Mouse (Mus musculus): Measurements from ENCODE around the gene Pabpc4. TPM values are rescaled to one million over a fixed set of nuclear protein-coding genes. Genes with fewer than 3 reads are reported as not detected.
A peak's percentile ranks its signal among the peaks of the same experiment; 100 is the strongest.

Gene Pabpc4
- polyA plus RNA-seq, 1 experiment: 151 TPM

DNA sequence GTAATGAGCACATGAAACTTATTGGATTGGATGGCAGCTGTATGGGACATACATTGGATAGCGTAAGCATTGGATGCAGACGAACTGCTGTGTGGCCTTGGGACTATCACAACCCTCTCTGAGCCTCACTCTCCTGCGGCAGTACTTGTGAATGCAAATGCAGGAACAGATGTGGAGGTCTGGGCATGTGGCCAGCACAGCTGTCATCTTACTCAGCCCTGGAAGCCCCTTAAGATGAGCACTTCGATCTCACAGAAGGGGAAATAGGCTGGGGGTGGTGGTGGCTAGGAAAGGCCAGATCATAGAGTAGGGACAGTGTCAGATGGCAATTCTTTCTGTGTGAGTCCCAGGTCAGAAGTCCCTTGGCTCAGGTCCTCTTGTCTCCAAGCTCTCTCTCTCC is 75.5 kb downstream of the Pabpc4 start:
- TF ChIP-seq CTCF (IDR thresholded peaks at IDR 0.05; ENCODE audit: borderline replicate concordance, insufficient read depth, low read length) (no peak), POLR2A (IDR thresholded peaks at IDR 0.05; ENCODE audit: low read depth, low read length) (no peak)

DNA sequence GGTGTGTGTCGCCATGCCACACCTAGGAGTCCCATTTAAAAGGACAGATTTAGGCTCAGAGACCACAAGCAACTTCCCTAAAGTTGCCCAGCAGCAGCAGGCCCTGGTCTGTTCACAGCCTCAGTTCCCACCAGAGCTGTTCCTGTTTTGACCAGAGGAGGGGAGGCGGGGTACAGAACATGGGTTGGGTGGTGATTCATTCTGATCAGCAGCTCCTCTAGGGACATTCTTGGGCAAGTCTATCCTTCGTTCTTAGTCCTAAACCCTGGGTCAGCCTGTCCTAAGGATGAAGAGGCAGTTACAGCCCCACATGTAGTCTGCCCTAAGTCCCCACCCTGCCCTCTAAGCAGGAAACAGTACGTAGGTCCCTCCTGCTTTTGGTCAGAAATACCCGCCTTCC is 78.1 kb downstream of the Pabpc4 start:
- peaks cover 7% of the 10 kb centered on the region; the same call in 1 of the 2 replicates for H3K4me1 ChIP-seq (ENCODE audit: control insufficient read depth, insufficient read depth, low read length)

More for the DNA sequence above, 75.5 kb downstream of the Pabpc4 start:
- no peak overlapping the region for H3K4me3 ChIP-seq (ENCODE audit: insufficient read depth, low read length)
- no peak overlapping the region for H3K27ac ChIP-seq (ENCODE audit: insufficient read depth, low read length)
- H3K4me1 ChIP-seq (ENCODE audit: control insufficient read depth, insufficient read depth, low read length): peaks cover 7% of the 10 kb centered on the region; the same call in 1 of the 2 replicates

DNA sequence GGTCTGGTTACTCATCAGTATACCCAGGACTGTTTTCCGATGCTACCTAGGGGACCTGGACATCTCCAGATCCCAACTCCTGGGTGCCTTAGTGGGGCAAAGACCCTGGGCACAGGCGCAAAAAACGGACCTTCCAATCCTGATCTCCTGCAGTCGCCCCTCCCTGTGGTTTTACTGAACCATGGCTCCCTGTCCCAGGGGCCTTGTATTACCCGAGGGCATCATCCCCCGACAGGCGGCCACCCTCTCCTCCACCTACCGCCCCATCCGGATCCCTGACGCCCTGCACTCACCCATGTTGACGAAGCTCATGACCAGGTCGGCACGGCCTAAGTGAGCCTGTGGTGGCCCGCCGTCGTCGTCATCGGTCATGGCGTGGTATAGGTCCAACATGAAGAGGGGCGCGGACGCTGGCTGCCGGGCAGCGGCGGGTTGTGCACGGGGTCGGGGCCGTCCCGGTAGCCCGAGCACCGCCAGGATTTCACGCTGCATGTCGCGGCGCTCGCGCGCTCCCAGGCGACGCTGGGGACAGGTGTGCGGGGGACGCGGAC is 80.0 kb downstream of the Pabpc4 start:
- Histone ChIP-seq H3K27ac (ENCODE audit: insufficient read depth, low read length) (no peak overlapping the region), H3K4me3 (ENCODE audit: insufficient read depth, low read length) (peak overlapping the region; percentile 47), H3K4me1 (ENCODE audit: control insufficient read depth, insufficient read depth, low read length) (peaks cover 5% of the 10 kb centered on the region; the same call in 1 of the 2 replicates)
- TF ChIP-seq POLR2A (IDR thresholded peaks at IDR 0.05; ENCODE audit: low read depth, low read length) (no peak), CTCF (IDR thresholded peaks at IDR 0.05; ENCODE audit: borderline replicate concordance, insufficient read depth, low read length) (no peak)

More for the DNA sequence above, 78.1 kb downstream of the Pabpc4 start:
- H3K4me3 ChIP-seq (ENCODE audit: insufficient read depth, low read length): no peak overlapping the region
- no peak for TF ChIP-seq CTCF (IDR thresholded peaks at IDR 0.05; ENCODE audit: borderline replicate concordance, insufficient read depth, low read length)
- no peak for TF ChIP-seq POLR2A (IDR thresholded peaks at IDR 0.05; ENCODE audit: low read depth, low read length)
- no peak overlapping the region for H3K27ac ChIP-seq (ENCODE audit: insufficient read depth, low read length)

DNA sequence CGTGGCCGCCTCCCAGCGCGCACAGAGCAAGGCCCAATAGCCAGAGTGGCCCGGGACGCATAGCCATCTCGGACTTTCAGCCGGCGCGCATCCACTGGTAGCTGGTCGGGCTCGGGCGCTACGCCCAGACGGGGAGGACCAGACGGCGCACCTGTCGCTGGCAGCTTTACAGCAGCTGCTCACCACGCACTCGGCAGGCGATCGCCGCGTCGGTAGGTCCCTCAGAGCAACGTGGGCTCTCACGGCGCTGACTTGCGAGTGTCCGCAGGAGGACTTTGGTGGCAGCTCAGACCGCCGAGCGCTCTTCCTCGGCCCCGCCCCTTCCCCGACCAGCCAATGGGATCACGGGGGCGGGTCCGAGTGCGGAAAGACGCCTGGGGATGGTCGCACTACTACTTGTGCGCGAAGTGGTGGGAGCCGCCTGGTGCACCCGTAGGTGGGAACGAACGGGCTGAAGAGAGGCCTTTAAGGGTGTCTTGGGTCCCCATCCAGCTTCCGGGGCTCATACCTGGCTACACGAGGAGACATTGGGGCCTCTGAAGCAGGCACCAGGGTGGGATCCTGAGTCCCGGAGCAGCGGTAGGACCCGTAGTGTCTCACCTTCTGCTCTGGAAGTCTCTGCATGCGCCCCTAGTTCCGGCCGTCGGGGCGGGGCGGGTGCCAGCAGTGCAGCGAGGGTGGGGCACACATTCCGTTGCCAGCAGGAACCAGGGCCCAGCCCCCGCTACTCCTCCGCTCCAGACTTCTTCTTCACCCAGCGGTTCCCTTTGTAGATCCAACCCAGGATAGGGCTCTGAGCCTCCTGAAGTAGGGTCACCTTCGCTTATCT is 80.7 kb downstream of the Pabpc4 start, which contains the start of gene Bmp8a:
Gene Bmp8a (minus strand): TSS at position 611 of the 829 bp plus-strand sequence.
- Histone ChIP-seq H3K27ac (ENCODE audit: insufficient read depth, low read length) (no peak within 1 kb of the TSS), H3K4me3 (ENCODE audit: insufficient read depth, low read length) (peak within 1 kb of the TSS; percentile 47), H3K4me1 (ENCODE audit: control insufficient read depth, insufficient read depth, low read length) (peaks cover 5% of the 10 kb centered on the region; the same call in 1 of the 2 replicates)
- no peak for TF ChIP-seq CTCF (IDR thresholded peaks at IDR 0.05; ENCODE audit: borderline replicate concordance, insufficient read depth, low read length)
- peak; percentile 38; the same call in 1 of the 2 replicates for TF ChIP-seq POLR2A (IDR thresholded peaks at IDR 0.05; ENCODE audit: low read depth, low read length)

DNA sequence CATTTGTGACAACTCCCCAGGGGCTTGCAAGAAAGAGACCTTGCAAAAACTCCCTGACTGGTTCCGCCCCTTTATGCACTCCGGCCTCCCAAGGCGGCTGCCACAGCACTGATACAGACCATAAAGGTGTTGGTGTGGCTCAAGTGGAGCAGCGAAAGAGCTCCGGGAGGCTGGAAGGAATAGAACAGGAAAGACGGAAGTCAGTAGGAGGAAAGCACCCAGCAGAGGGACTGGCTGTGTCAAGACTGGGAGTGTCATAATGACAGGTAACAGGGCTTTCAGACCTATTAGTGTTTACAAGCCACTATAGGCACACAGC is 81.3 kb downstream of the Pabpc4 start:
- peak overlapping the region; percentile 47 for H3K4me3 ChIP-seq (ENCODE audit: insufficient read depth, low read length)
- peaks cover 5% of the 10 kb centered on the region; the same call in 1 of the 2 replicates for H3K4me1 ChIP-seq (ENCODE audit: control insufficient read depth, insufficient read depth, low read length)
- TF ChIP-seq POLR2A (IDR thresholded peaks at IDR 0.05; ENCODE audit: low read depth, low read length): no peak
- no peak for TF ChIP-seq CTCF (IDR thresholded peaks at IDR 0.05; ENCODE audit: borderline replicate concordance, insufficient read depth, low read length)
- no peak overlapping the region for H3K27ac ChIP-seq (ENCODE audit: insufficient read depth, low read length)

Other genes with a start within 250 kb of the Pabpc4 start
- gene Trit1, start 245.8 kb upstream of the Pabpc4 start, polyA plus RNA-seq (2011; ENCODE audit: insufficient read length, low read depth, missing spikeins): 11.2 and 15.7 TPM in 2 replicates
- 0.35 and 2.9 TPM in 2 replicates for gene Bmp8b, start 157.2 kb upstream of the Pabpc4 start, polyA plus RNA-seq (2011; ENCODE audit: insufficient read length, low read depth, missing spikeins)
- gene Oxct2b, start 146.1 kb upstream of the Pabpc4 start, polyA plus RNA-seq (2011; ENCODE audit: insufficient read length, low read depth, missing spikeins): not detected in 2 replicates
- gene Ppie, start 122.4 kb upstream of the Pabpc4 start, polyA plus RNA-seq (2011; ENCODE audit: insufficient read length, low read depth, missing spikeins): 22.0 and 33.6 TPM in 2 replicates
- gene Hpcal4, start 79.1 kb upstream of the Pabpc4 start, polyA plus RNA-seq (2011; ENCODE audit: insufficient read length, low read depth, missing spikeins): not detected in 2 replicates
- not detected in 2 replicates for gene Nt5c1a, start 60.8 kb upstream of the Pabpc4 start, polyA plus RNA-seq (2011; ENCODE audit: insufficient read length, low read depth, missing spikeins)
- 1.3 and 2.9 TPM in 2 replicates for gene Heyl, start 28.8 kb upstream of the Pabpc4 start, polyA plus RNA-seq (2011; ENCODE audit: insufficient read length, low read depth, missing spikeins)
- not detected in 2 replicates for gene Oxct2a, start 61.3 kb downstream of the Pabpc4 start, polyA plus RNA-seq (2011; ENCODE audit: insufficient read length, low read depth, missing spikeins)
- 0.70 TPM in 1 of 2 replicates, not detected in the other for gene Bmp8a, start 80.9 kb downstream of the Pabpc4 start, polyA plus RNA-seq (2011; ENCODE audit: insufficient read length, low read depth, missing spikeins)

All from embryonic fibroblast, embryonic 13.5 days (primary cell).